Mouse (Mus musculus) myocyte (in vitro differentiated cells): ENCODE results near the gene Trim11.

Experiments used
- CEBPB ChIP-seq: IDR thresholded peaks from 2 replicates; pipeline ENCODE4 v1.6.1; 2011; ENCODE audit warnings: mild to moderate bottlenecking, moderate library complexity; ENCODE audit not compliant: poor library complexity, insufficient read depth, severe bottlenecking
- MAX ChIP-seq: IDR thresholded peaks from one replicate; pipeline ENCODE4 v1.6.1; 2011; ENCODE audit warnings: low read depth, mild to moderate bottlenecking, control low read depth
- MYOG ChIP-seq, 3 experiments: IDR thresholded peaks; one replicate each; pipeline ENCODE4 v1.6.1; 2011; ENCODE audit warnings: control low read depth in 2 of 3, low read depth in 2 of 3, mild to moderate bottlenecking in 2 of 3; ENCODE audit not compliant: insufficient read length in 2 of 3, control insufficient read depth in 1 of 3, insufficient read depth in 1 of 3
- POLR2A ChIP-seq: IDR thresholded peaks from one replicate; pipeline ENCODE4 v1.6.1; 2011; ENCODE audit warnings: low read depth, mild to moderate bottlenecking, control low read depth, moderate library complexity; ENCODE audit not compliant: insufficient read length
- POLR2AphosphoS2 ChIP-seq: IDR thresholded peaks from one replicate; pipeline ENCODE4 v1.6.1; 2011; ENCODE audit warnings: low read depth, control low read depth; ENCODE audit not compliant: insufficient read length
- REST ChIP-seq: IDR thresholded peaks from one replicate; pipeline ENCODE4 v1.6.1; 2011; ENCODE audit warnings: mild to moderate bottlenecking, control low read depth, moderate library complexity; ENCODE audit not compliant: insufficient read depth, insufficient read length
- SRF ChIP-seq: IDR thresholded peaks from one replicate; pipeline ENCODE4 v1.6.1; 2011; ENCODE audit warnings: low read depth; ENCODE audit not compliant: control insufficient read depth, insufficient read length
- TCF3 ChIP-seq: IDR thresholded peaks from one replicate; pipeline ENCODE4 v1.6.1; 2011; ENCODE audit warnings: low read depth, control low read depth; ENCODE audit not compliant: insufficient read length
- USF1 ChIP-seq: IDR thresholded peaks from one replicate; pipeline ENCODE4 v1.6.1; 2011; ENCODE audit warnings: low read depth, mild to moderate bottlenecking, control low read depth, moderate library complexity

- TF ChIP-seq POLR2A (no peak), USF1 (no peak), POLR2AphosphoS2 (no peak), CEBPB (no peak), MYOG (IDR thresholded peaks at IDR 0.05; ENCODE audit: control insufficient read depth in 1 of 3, insufficient read depth in 1 of 3, insufficient read length in 2 of 3, low read depth in 2 of 3) (no peak), TCF3 (no peak), SRF (no peak), MAX (no peak), REST (no peak)
Observed at GRCm38 (mm10) chr11:58969659-58970058, 8.2 kb upstream of the Trim11 start.
